In the genomic region with DNA sequence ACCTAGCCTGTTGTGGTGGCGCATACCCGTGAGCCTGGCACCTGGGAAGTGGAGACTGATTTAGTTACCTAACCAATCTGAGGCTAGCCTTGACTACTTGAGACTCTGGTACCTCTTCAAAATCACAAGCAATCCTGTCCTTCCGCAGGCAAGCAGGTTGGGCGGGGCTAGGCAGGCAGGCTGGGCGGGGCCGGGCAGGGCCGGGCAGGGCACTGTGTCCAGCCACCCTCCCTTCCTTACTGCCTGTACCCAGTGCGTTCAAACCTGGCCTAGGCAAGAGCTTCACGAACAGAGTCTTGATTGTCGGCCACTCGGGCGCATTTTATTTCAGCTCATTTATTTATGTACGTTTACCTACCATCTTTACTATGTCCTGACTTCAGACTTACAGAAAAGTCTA, we compare ENCODE assay signal across 24 mouse cellular contexts. TPM values are rescaled to one million over a fixed set of nuclear protein-coding genes. Genes with fewer than 3 reads are reported as not detected.
A peak's percentile ranks its signal among the peaks of the same experiment; 100 is the strongest.
DNase-seq lines count a peak whose midpoint lies in the region; ATAC-seq lines count a peak whose summit lies in the region.
"Had no signal": no experiment of that assay in that cellular context is flagged by ENCODE, and none has a peak within 500 bp of the region (broad histone marks: within the 10 kb centered on the region; RNA-seq: fewer than 3 reads in every experiment).

No protein-coding gene starts in this region.

- no peak for ATAC-seq in liver, embryonic 11.5 days (replicated peaks; ENCODE audit: low FRiP score)
- 0 out of 2 replicates have a peak, but pooled peaks have one; percentile 23 for ATAC-seq in megakaryocyte progenitor cell, adult 5-6 weeks (replicated peaks; ENCODE audit: poor library complexity)
- no peak for ATAC-seq in forebrain, embryonic 12.5 days (ENCODE audit: low FRiP score)
- ATAC-seq: forebrain, embryonic 13.5 days; forebrain, embryonic 15.5 days had no signal

- peaks cover 6% of the 10 kb centered on the region for H3K27me3 ChIP-seq in liver, embryonic 11.5 days (replicated peaks; ENCODE audit: control insufficient read depth, insufficient read depth, low read length)
- peaks cover 15% of the 10 kb centered on the region for H3K27me3 ChIP-seq in forebrain, embryonic 12.5 days
- H3K27me3 ChIP-seq: embryonic facial prominence, embryonic 13.5 days; embryonic facial prominence, embryonic 15.5 days; forebrain, embryonic 15.5 days had no signal

- H3K4me3 ChIP-seq in liver, embryonic 11.5 days (ENCODE audit: low read depth, low read length): no peak overlapping the region
- H3K4me3 ChIP-seq in forebrain, embryonic 12.5 days (replicated peaks): no peak overlapping the region
- H3K4me3 ChIP-seq: embryonic facial prominence, embryonic 13.5 days; embryonic facial prominence, embryonic 15.5 days; erythroblast, embryonic 14.5 days; forebrain, embryonic 10.5 days; forebrain, embryonic 13.5 days; forebrain, embryonic 15.5 days had no signal

- no peak overlapping the region for H3K4me2 ChIP-seq in liver, embryonic 11.5 days
- no peak overlapping the region for H3K4me2 ChIP-seq in forebrain, embryonic 12.5 days
- H3K4me2 ChIP-seq: embryonic facial prominence, embryonic 13.5 days; embryonic facial prominence, embryonic 15.5 days; forebrain, embryonic 13.5 days; forebrain, embryonic 15.5 days had no signal

- no peak overlapping the region for H3K9ac ChIP-seq in liver, embryonic 11.5 days (ENCODE audit: low read depth, low read length)
- H3K9ac ChIP-seq in forebrain, embryonic 12.5 days: no peak overlapping the region
- H3K9ac ChIP-seq: embryonic facial prominence, embryonic 13.5 days; embryonic facial prominence, embryonic 15.5 days; forebrain, embryonic 13.5 days; forebrain, embryonic 15.5 days had no signal

- H3K4me1 ChIP-seq in liver, embryonic 11.5 days (replicated peaks; ENCODE audit: control insufficient read depth, insufficient read depth, low read length): no peaks in the 10 kb centered on the region
- no peaks in the 10 kb centered on the region; the same call in 1 of the 2 replicates for H3K4me1 ChIP-seq in forebrain, embryonic 12.5 days
- H3K4me1 ChIP-seq: embryonic facial prominence, embryonic 13.5 days; forebrain, embryonic 13.5 days had no signal

- no peak overlapping the region for H3K27ac ChIP-seq in liver, embryonic 11.5 days (ENCODE audit: low read depth, low read length)
- H3K27ac ChIP-seq in forebrain, embryonic 12.5 days: no peak overlapping the region
- H3K27ac ChIP-seq: embryonic facial prominence, embryonic 13.5 days; embryonic facial prominence, embryonic 15.5 days; forebrain, embryonic 10.5 days; forebrain, embryonic 13.5 days; forebrain, embryonic 15.5 days had no signal

- peak; percentile 38 for DNase-seq in liver
- DNase-seq in liver, embryonic 11.5 days (ENCODE audit: low spot score): no peak
- peak; percentile 19 for DNase-seq in lung, postnatal 36 days
- no peak for DNase-seq in lung, adult 18-20 months
- DNase-seq in heart, adult 8-10 months (ENCODE audit: low spot score): no peak
- DNase-seq: adrenal gland, adult 2 months; adrenal gland, postnatal 10 days; adrenal gland, postnatal 25 days; cerebellum, adult 11 months; cerebellum, adult 18-20 months; cerebellum, adult 8-10 months; cerebellum, adult 9-11 months; cerebellum, postnatal 14 days; cerebellum, postnatal 36 days; embryo, embryonic 11 days had no signal

- 56% methylated on average over 13 of the region's 13 CpGs for WGBS in liver, embryonic 11.5 days
- 61% methylated on average over 13 of the region's 13 CpGs for WGBS in forebrain, embryonic 12.5 days

- no peaks in the 10 kb centered on the region for H3K9me3 ChIP-seq in liver, embryonic 11.5 days (ENCODE audit: control insufficient read depth, low read length)
- H3K9me3 ChIP-seq in forebrain, embryonic 12.5 days: peaks cover 8% of the 10 kb centered on the region
- H3K9me3 ChIP-seq: embryonic facial prominence, embryonic 15.5 days; forebrain, embryonic 13.5 days; forebrain, embryonic 15.5 days had no signal

- no peaks in the 10 kb centered on the region for H3K36me3 ChIP-seq in liver, embryonic 11.5 days (ENCODE audit: control insufficient read depth, insufficient read depth, low read length)
- H3K36me3 ChIP-seq in forebrain, embryonic 12.5 days (replicated peaks): no peaks in the 10 kb centered on the region
- H3K36me3 ChIP-seq: embryonic facial prominence, embryonic 13.5 days; embryonic facial prominence, embryonic 15.5 days; forebrain, embryonic 10.5 days; forebrain, embryonic 15.5 days had no signal

RNA-seq across cellular contexts. Expression of a gene that starts 12.1 kb away (rescaled TPM):
- polyA plus RNA-seq in liver, embryonic 11.5 days (2014; fragmentation: Nextera tagmentation; extraction: Ambion mirVana): 0.97 and 1.5 TPM in 2 replicates
- total RNA-seq in megakaryocyte progenitor cell, adult 5-6 weeks (2015): not detected in 2 replicates
- not detected in 2 replicates for total RNA-seq in megakaryocyte progenitor cell, adult 5-6 weeks (2017)
- under 1 TPM in 1 of 4 experiments, not detected in 3; 0.06 TPM for total RNA-seq in heart, adult 8-10 months (2022)
- 0.51 and 0.73 TPM in 2 replicates for polyA plus RNA-seq in forebrain, embryonic 12.5 days (2016; fragmentation: Nextera tagmentation; extraction: Ambion mirVana)
- total RNA-seq: common myeloid progenitor, adult 5-6 weeks had no signal
- polyA plus RNA-seq: erythroblast, embryonic 14.5 days had no signal

Comparison
In these comparisons a context has a peak if more than half of its experiments do, and no peak if none do; other contexts are left out.
1. DNase-seq: peak in liver (single experiment) and lung, postnatal 36 days (single experiment); none in liver, embryonic 11.5 days (single experiment), lung, adult 18-20 months (0 of 2) and heart, adult 8-10 months (single experiment).